Comparison of ENCODE assay signal across 7 mouse cellular contexts in genomic region chr7:83675545-83676254, GRCm38 (mm10). TPM values are rescaled to one million over a fixed set of nuclear protein-coding genes. Genes with fewer than 3 reads are reported as not detected.
DNase-seq lines count a peak whose midpoint lies in the region; ATAC-seq and TF ChIP-seq lines count a peak whose summit lies in the region.

No protein-coding gene starts in this region.

- H3K27me3 ChIP-seq in MEL (ENCODE audit: control insufficient read depth in 1 of 2, insufficient read depth in 2 of 2, low read length in 2 of 2): no peaks in the 10 kb centered on the region; a peak in 1 of 4 replicates
- H3K27me3 ChIP-seq in liver, embryonic 14.5 days (ENCODE audit: control insufficient read depth, insufficient read depth, low read length): no peaks in the 10 kb centered on the region
- H3K27me3 ChIP-seq in forebrain, embryonic 16.5 days (replicated peaks; ENCODE audit: control insufficient read depth, insufficient read depth, low read length): no peaks in the 10 kb centered on the region

- peak; percentile 62 for TF ChIP-seq RAD21 in MEL (IDR thresholded peaks at IDR 0.05; ENCODE audit: low read depth, low read length)

- no peak overlapping the region for H3K4me2 ChIP-seq in liver, embryonic 14.5 days (ENCODE audit: low read depth)
- H3K4me2 ChIP-seq in forebrain, embryonic 16.5 days (ENCODE audit: low read length): no peak overlapping the region

- H3K36me3 ChIP-seq in MEL (ENCODE audit: control insufficient read depth in 1 of 2, insufficient read depth in 2 of 2, low read length in 2 of 2): no peaks in the 10 kb centered on the region
- no peaks in the 10 kb centered on the region for H3K36me3 ChIP-seq in liver, embryonic 14.5 days (replicated peaks; ENCODE audit: control insufficient read depth, insufficient read depth, low read depth)
- no peaks in the 10 kb centered on the region for H3K36me3 ChIP-seq in forebrain, embryonic 16.5 days (ENCODE audit: control insufficient read depth, insufficient read depth)

- H3K9ac ChIP-seq in MEL (ENCODE audit: control insufficient read depth, low read depth, low read length, poor library complexity, severe bottlenecking): no peak overlapping the region
- no peak overlapping the region for H3K9ac ChIP-seq in liver, embryonic 14.5 days (replicated peaks)
- H3K9ac ChIP-seq in forebrain, embryonic 16.5 days (replicated peaks; ENCODE audit: low read depth, low read length): no peak overlapping the region

- ATAC-seq in liver, embryonic 14.5 days (ENCODE audit: insufficient read depth): no peak
- ATAC-seq in forebrain, embryonic 16.5 days: no peak

- WGBS in liver, embryonic 14.5 days (ENCODE audit: insufficient replicate concordance): 25% methylated on average over 5 of the region's 5 CpGs
- WGBS in forebrain, embryonic 16.5 days: 35% methylated on average over 5 of the region's 5 CpGs

- TF ChIP-seq POLR2A in MEL (IDR thresholded peaks at IDR 0.05; ENCODE audit: control insufficient read depth in 1 of 2, insufficient read depth in 1 of 2, low read depth in 1 of 2, low read length in 2 of 2, poor library complexity in 1 of 2): no peak

- intact Hi-C loops in left cerebral cortex, postnatal 4 days (cut with DNase I): loop anchor here (10.0 kb wide), 1 partner anchor 101 kb away; no protein-coding TSS in a partner anchor
- intact Hi-C loops in left cerebral cortex, postnatal 36 days (cut with DNase I): loop anchor here (1.0 to 10.0 kb wide), 2 partner anchors 107 to 961 kb away; no protein-coding TSS in a partner anchor

- H3K79me2 ChIP-seq in MEL (ENCODE audit: control insufficient read depth, insufficient read depth, low read length, poor library complexity): no peaks in the 10 kb centered on the region

- no peak for TF ChIP-seq EP300 in MEL (IDR thresholded peaks at IDR 0.05; ENCODE audit: low read depth in 1 of 2, low read length in 2 of 2)
- TF ChIP-seq EP300 in liver, embryonic 14.5 days (IDR thresholded peaks at IDR 0.05; ENCODE audit: low read depth): no peak

- DNase-seq in left cerebral cortex, postnatal 4 days: peak; percentile 27
- DNase-seq in left cerebral cortex, postnatal 36 days (ENCODE audit: low spot score in 2 of 2): no peak
- peak; percentile 19 for DNase-seq in MEL (ENCODE audit: low read depth, low spot score)
- peak; percentile 26 to 34 for DNase-seq in adrenal gland, postnatal 36 days
- no peak for DNase-seq in liver, embryonic 14.5 days (ENCODE audit: low read depth in 3 of 3, low spot score in 3 of 3)
- DNase-seq in retina, postnatal 7 days (ENCODE audit: low read depth, low spot score): peak; percentile 13

- no peak overlapping the region for H3K4me3 ChIP-seq in MEL (ENCODE audit: control insufficient read depth in 1 of 2, insufficient read depth in 1 of 2, low read depth in 2 of 2, low read length in 2 of 2)
- no peak overlapping the region for H3K4me3 ChIP-seq in liver, embryonic 14.5 days (ENCODE audit: insufficient read depth in 1 of 2, low read depth in 2 of 2, low read length in 2 of 2)
- H3K4me3 ChIP-seq in forebrain, embryonic 16.5 days (replicated peaks; ENCODE audit: low read length): no peak overlapping the region

- peak; percentile 30 to 67 (median 60) for TF ChIP-seq CTCF in MEL (IDR thresholded peaks at IDR 0.05 in 2 of 3, conservative IDR thresholded peaks at IDR 0.05 in 1 of 3; ENCODE audit: control insufficient read depth in 1 of 3, insufficient read depth in 1 of 3, low read depth in 2 of 3, low read length in 3 of 3, poor library complexity in 1 of 3, severe bottlenecking in 1 of 3)
- TF ChIP-seq CTCF in liver, embryonic 14.5 days (IDR thresholded peaks at IDR 0.05; ENCODE audit: low read depth): peak; percentile 60

- H3K4me1 ChIP-seq in MEL (ENCODE audit: control insufficient read depth in 1 of 2, insufficient read depth in 2 of 2, low read length in 2 of 2): no peaks in the 10 kb centered on the region
- no peaks in the 10 kb centered on the region for H3K4me1 ChIP-seq in liver, embryonic 14.5 days (replicated peaks; ENCODE audit: control insufficient read depth in 2 of 2, insufficient read depth in 2 of 2, low read length in 1 of 2)
- no peaks in the 10 kb centered on the region for H3K4me1 ChIP-seq in forebrain, embryonic 16.5 days (replicated peaks; ENCODE audit: control insufficient read depth, insufficient read depth, low read length)

- H3K27ac ChIP-seq in MEL (ENCODE audit: control insufficient read depth, low read depth, low read length): no peak overlapping the region
- H3K27ac ChIP-seq in liver, embryonic 14.5 days: no peak overlapping the region
- no peak overlapping the region for H3K27ac ChIP-seq in forebrain, embryonic 16.5 days (ENCODE audit: low read length)

- no peaks in the 10 kb centered on the region for H3K9me3 ChIP-seq in MEL (replicated peaks; ENCODE audit: insufficient read depth, low read length)
- no peaks in the 10 kb centered on the region for H3K9me3 ChIP-seq in liver, embryonic 14.5 days (ENCODE audit: control insufficient read depth, low read length)
- H3K9me3 ChIP-seq in forebrain, embryonic 16.5 days (ENCODE audit: control insufficient read depth, low read length): 0 out of 2 replicates have a peak, but pooled peaks cover 2% of the 10 kb centered on the region

TF ChIP-seq in MEL, 35 proteins besides CTCF, POLR2A, EP300 and RAD21:
- TF ChIP-seq POLR2AphosphoS5 (IDR thresholded peaks at IDR 0.05; ENCODE audit: borderline replicate concordance, low read depth, low read length) (no peak), NELFE (IDR thresholded peaks at IDR 0.05; ENCODE audit: low read depth, low read length) (no peak), ZC3H11A (IDR thresholded peaks at IDR 0.05; ENCODE audit: low read depth, low read length) (peak; percentile 36), ZMIZ1 (IDR thresholded peaks at IDR 0.05; ENCODE audit: low read depth, low read length) (no peak), E2F4 (IDR thresholded peaks at IDR 0.05; ENCODE audit: borderline replicate concordance, low read depth, low read length) (no peak), SMC3 (IDR thresholded peaks at IDR 0.05; ENCODE audit: low read depth, low read length) (peak; percentile 55), MAZ (IDR thresholded peaks at IDR 0.05; ENCODE audit: low read depth, low read length) (no peak), TAL1 (IDR thresholded peaks at IDR 0.05; ENCODE audit: low read length) (no peak), UBTF (IDR thresholded peaks at IDR 0.05; ENCODE audit: borderline replicate concordance, insufficient read depth, low read depth, low read length) (no peak), ZNF384 (IDR thresholded peaks at IDR 0.05; ENCODE audit: low read depth, low read length) (no peak), CHD1 (IDR thresholded peaks at IDR 0.05; ENCODE audit: low read depth, low read length) (no peak), MAFK (IDR thresholded peaks at IDR 0.05; ENCODE audit: borderline replicate concordance, low read depth, low read length) (no peak)
TF ChIP-seq in MEL: peak in this region for 2.

RNA-seq across cellular contexts. Expression of gene Stard5, which starts 43.9 kb away (rescaled TPM):
- 10 to 100 TPM; 10.2 to 10.4 TPM for total RNA-seq in left cerebral cortex, postnatal 4 days (2021)
- total RNA-seq in left cerebral cortex, postnatal 36 days (2021): 1 to 10 TPM; 7.4 to 9.2 TPM
- total RNA-seq in MEL (2012; rRNA removed): 1.9 and 2.3 TPM in 2 replicates
- 1 to 10 TPM in 1 of 2 experiments, not detected in 1; 3.1 TPM for polyA plus RNA-seq in MEL (2012; ENCODE audit: insufficient read depth in 1 of 2, insufficient read length in 2 of 2, low read depth in 1 of 2, low replicate concordance in 2 of 2, missing spikeins in 1 of 2)
- 10 to 100 TPM; 21.2 to 32.8 TPM for total RNA-seq in adrenal gland, postnatal 36 days (2021)
- polyA plus RNA-seq in liver, embryonic 14.5 days (2012; rRNA removed): 4.9 and 5.3 TPM in 2 replicates
- 7.5 and 8.9 TPM in 2 replicates for polyA plus RNA-seq in liver, embryonic 14.5 days (2014; fragmentation: Nextera tagmentation; extraction: Ambion mirVana)
- polyA plus RNA-seq in forebrain, embryonic 16.5 days (2015; fragmentation: Nextera tagmentation; extraction: Ambion mirVana): 7.2 and 8.3 TPM in 2 replicates

Comparison
In these comparisons a context has a peak if more than half of its experiments do, and no peak if none do; other contexts are left out.
1. DNase-seq: peak in left cerebral cortex, postnatal 4 days (single experiment), MEL (single experiment), adrenal gland, postnatal 36 days (2 of 2) and retina, postnatal 7 days (single experiment); none in left cerebral cortex, postnatal 36 days (0 of 2) and liver, embryonic 14.5 days (0 of 3).